Mouse (Mus musculus) C2C12 (cell line): ENCODE data around the gene Slc2a4. TPM values are rescaled to one million over a fixed set of nuclear protein-coding genes. Genes with fewer than 3 reads are reported as not detected.

Experiments
- H3K27me3 ChIP-seq: one replicate; pipeline ENCODE4 v1.6.1; 2011; ENCODE audit not compliant: control insufficient read depth, insufficient read depth, insufficient read length
- H3K36me3 ChIP-seq: one replicate; pipeline ENCODE4 v1.6.1; 2011; ENCODE audit not compliant: control insufficient read depth, insufficient read depth
- H3K4me3 ChIP-seq: one replicate; pipeline ENCODE4 v1.5.1; 2011; ENCODE audit warnings: mild to moderate bottlenecking, control low read depth; ENCODE audit not compliant: poor library complexity, insufficient read depth, severe bottlenecking
- H3K79me2 ChIP-seq: one replicate; pipeline ENCODE4 v1.6.1; 2011; ENCODE audit not compliant: control insufficient read depth, insufficient read depth
- H3K79me3 ChIP-seq: one replicate; pipeline ENCODE4 v1.6.1; 2011; ENCODE audit warnings: low read depth, control low read depth
- H3ac ChIP-seq: one replicate; pipeline ENCODE3; 2011; ENCODE audit warnings: low read depth; ENCODE audit not compliant: control insufficient read depth, insufficient read length
- CEBPB ChIP-seq: IDR thresholded peaks from one replicate; pipeline ENCODE4 v1.6.1; 2011; ENCODE audit warnings: low read depth, mild to moderate bottlenecking, control low read depth, moderate library complexity
- CTCF ChIP-seq: IDR thresholded peaks from one replicate; pipeline ENCODE4 v1.5.1; 2011; ENCODE audit not compliant: control insufficient read depth, insufficient read depth, insufficient read length
- FOSL1 ChIP-seq: IDR thresholded peaks from one replicate; pipeline ENCODE4 v1.8.0; 2011; ENCODE audit warnings: mild to moderate bottlenecking, low read length; ENCODE audit not compliant: poor library complexity, insufficient read depth, severe bottlenecking
- MAX ChIP-seq: IDR thresholded peaks from one replicate; pipeline ENCODE4 v1.6.1; 2011; ENCODE audit warnings: mild to moderate bottlenecking, control low read depth
- MYOD1 ChIP-seq: IDR thresholded peaks from one replicate; pipeline ENCODE4 v1.6.1; 2011; ENCODE audit warnings: low read depth; ENCODE audit not compliant: control insufficient read depth, insufficient read length
- MYOG ChIP-seq: IDR thresholded peaks from one replicate; pipeline ENCODE4 v1.6.1; 2011; ENCODE audit not compliant: control insufficient read depth, insufficient read length; ENCODE audit errors: extremely low read depth
- USF1 ChIP-seq: IDR thresholded peaks from one replicate; pipeline ENCODE4 v1.6.1; 2011; ENCODE audit warnings: low read depth, mild to moderate bottlenecking, control low read depth, moderate library complexity
- polyA plus RNA-seq: library from polyadenylated mRNA; unstranded; fragments of >200 nt; fragmentation: generic; extraction: Trizol; gene quantifications from one replicate; pipeline ENCODE4 v1.2.1, GENCODE M21; 2012; ENCODE audit warnings: missing spikeins

The Slc2a4 gene
- polyA plus RNA-seq, 1 experiment: 0.53 TPM

DNA sequence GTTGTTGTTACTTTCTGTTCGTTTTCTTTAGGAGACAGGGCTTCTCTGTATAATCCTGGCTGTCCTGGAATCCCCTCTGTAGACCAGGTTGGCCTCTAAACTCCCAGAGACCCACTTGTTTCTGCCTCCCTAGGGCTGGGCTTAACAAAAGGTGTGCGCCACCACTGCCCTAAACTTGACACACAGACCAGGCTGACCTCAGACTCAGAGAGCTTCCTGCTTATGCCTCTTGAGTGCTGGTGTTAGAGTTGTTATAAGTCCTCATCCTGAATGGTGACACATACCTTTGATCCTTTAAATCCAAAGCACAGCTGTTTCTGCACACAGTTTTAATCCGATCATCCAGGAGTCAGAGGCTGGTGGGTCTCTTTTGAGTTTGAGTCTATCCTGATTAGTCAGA is 44.9 kb upstream of the Slc2a4 start:
- H3ac ChIP-seq: no peak overlapping the region
- no peaks in the 10 kb centered on the region for H3K27me3 ChIP-seq
- H3K79me3 ChIP-seq: peaks cover 27% of the 10 kb centered on the region
- TF ChIP-seq CTCF (no peak), USF1 (no peak), MYOG (no peak), FOSL1 (no peak), CEBPB (no peak)
- peak overlapping the region; percentile 7 for H3K4me3 ChIP-seq
- H3K79me2 ChIP-seq: peaks cover 50% of the 10 kb centered on the region
- peaks cover 56% of the 10 kb centered on the region for H3K36me3 ChIP-seq

DNA sequence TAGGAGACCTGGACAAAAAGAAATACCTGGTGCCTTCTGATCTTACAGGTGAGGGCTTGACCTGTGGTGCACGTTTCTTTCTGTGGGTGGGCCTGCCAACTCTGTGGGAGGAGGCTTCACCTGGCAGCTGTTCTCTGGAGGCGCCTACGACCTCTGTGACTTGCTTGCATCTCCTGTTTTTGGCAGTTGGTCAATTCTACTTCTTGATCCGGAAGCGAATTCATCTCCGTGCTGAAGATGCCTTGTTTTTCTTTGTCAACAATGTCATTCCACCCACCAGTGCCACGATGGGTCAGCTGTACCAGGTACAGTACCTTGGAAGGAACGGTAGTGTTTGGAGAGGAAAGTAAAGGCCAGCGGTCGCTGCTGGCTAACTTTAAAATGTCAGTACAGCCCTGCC is 44.4 kb upstream of the Slc2a4 start:
- H3K27me3 ChIP-seq: no peaks in the 10 kb centered on the region

DNA sequence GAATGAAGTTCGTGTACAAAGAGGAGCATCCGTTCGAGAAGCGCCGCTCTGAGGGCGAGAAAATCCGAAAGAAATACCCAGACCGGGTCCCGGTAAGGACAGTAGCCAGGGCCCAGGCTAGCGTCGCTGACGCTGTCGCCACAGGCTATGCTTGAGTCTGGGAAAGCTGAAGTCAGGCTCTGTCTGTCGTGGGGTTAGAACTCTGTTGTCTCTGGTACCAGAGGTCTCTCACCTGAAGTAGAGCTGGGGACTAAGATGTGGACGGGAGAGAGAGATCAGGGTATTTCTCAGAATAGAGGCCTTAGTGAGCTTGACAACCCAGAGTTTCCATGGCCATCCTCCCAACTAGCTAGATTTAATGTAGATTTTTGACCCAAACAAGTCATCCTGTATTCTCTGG is 43.7 kb upstream of the Slc2a4 start:
- Histone ChIP-seq H3K79me2 (peaks cover 51% of the 10 kb centered on the region), H3K4me3 (peak overlapping the region; percentile 79), H3K79me3 (peaks cover 23% of the 10 kb centered on the region), H3K36me3 (peaks cover 62% of the 10 kb centered on the region), H3ac (peak overlapping the region; percentile 91), H3K27me3 (no peaks in the 10 kb centered on the region)
- TF ChIP-seq USF1 (no peak), CTCF (no peak), CEBPB (no peak), MYOG (no peak), MAX (no peak), FOSL1 (no peak), MYOD1 (no peak)

More for the DNA sequence above, 44.4 kb upstream of the Slc2a4 start:
- Histone ChIP-seq H3K79me2 (peaks cover 50% of the 10 kb centered on the region), H3K36me3 (peaks cover 56% of the 10 kb centered on the region), H3ac (peak overlapping the region; percentile 51), H3K79me3 (peaks cover 24% of the 10 kb centered on the region), H3K4me3 (peak overlapping the region; percentile 79)
- TF ChIP-seq CTCF (no peak), CEBPB (no peak), MAX (no peak), MYOD1 (no peak), MYOG (no peak), USF1 (no peak), FOSL1 (no peak)

DNA sequence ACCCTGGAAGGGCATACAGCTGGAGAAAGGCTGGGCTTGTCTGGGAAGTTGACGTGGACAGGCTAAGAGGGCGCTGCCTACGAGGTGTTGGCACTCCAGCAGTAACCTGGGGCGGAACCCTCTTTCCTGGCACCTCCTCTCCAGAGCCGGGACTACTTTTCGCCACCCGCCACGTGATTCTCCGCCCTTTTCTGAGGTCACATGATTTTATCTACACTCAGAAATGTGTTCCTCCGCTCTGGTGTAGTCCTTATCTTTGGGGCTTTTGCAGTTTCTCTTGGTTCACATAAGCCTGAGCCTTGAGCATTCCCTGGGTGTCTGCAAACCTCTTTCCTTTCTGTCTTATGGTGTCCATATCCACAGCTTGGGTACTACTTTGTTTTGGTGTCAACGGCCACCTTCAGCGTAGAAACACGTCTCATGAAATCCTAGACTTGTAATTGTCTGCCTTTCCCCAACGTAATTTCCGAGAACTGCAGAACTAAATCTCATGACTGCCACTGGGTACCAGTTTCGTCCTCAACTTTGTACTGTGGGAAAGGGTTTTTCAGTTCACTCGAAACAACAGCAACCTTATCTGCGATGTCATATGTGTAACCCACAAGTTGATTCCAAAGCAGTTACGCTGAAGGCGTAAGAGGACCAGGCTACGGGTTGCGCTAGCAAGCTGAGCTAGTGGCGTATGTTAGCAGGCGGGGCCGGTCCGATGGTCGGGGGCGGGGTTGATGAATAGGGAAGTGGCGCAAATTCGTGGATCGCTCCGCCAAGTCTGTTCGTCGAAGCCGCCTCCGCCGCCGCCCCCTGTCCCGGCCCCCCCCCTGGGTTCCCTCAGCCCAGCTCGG is 43.1 kb upstream of the Slc2a4 start, which contains the start of gene Gabarap:
TSS of gene Gabarap (plus strand) at position 294 of the 842 bp plus-strand sequence.
- Histone ChIP-seq H3K79me3 (peaks cover 19% of the 10 kb centered on the region), H3K27me3 (no peaks in the 10 kb centered on the region), H3K4me3 (peak within 1 kb of the TSS; percentile 79), H3K36me3 (peaks cover 68% of the 10 kb centered on the region), H3ac (peak within 1 kb of the TSS; percentile 91), H3K79me2 (peaks cover 50% of the 10 kb centered on the region)
- TF ChIP-seq CTCF (no peak), MYOG (no peak), MYOD1 (no peak), FOSL1 (no peak), CEBPB (no peak), USF1 (peak; percentile 100), MAX (peak; percentile 97)

DNA sequence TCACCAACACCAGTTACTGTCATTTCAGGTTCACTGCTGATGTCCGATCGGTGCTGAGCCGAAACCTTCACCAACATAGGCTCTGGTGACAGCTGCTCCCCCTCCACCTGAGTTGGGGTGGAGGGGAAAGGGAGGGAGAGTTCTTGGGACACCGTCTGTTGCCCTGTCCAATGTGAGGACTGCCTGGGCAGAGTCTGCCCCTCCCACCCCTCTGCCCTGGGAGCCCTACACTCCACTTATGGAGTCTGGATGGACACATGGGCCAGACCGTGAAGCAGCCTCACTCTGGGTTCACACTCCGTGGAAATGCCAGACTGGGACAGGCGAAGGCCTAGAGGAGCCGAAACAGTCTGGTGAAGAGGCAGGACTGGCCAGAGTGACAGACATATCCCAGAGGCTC is 42.0 kb upstream of the Slc2a4 start:
- TF ChIP-seq FOSL1 (no peak), MAX (no peak), MYOD1 (no peak), CTCF (no peak), MYOG (no peak), USF1 (no peak), CEBPB (no peak)
- Histone ChIP-seq H3K27me3 (no peaks in the 10 kb centered on the region), H3ac (no peak overlapping the region), H3K4me3 (no peak overlapping the region), H3K36me3 (peaks cover 78% of the 10 kb centered on the region), H3K79me2 (peaks cover 52% of the 10 kb centered on the region), H3K79me3 (peaks cover 21% of the 10 kb centered on the region)

DNA sequence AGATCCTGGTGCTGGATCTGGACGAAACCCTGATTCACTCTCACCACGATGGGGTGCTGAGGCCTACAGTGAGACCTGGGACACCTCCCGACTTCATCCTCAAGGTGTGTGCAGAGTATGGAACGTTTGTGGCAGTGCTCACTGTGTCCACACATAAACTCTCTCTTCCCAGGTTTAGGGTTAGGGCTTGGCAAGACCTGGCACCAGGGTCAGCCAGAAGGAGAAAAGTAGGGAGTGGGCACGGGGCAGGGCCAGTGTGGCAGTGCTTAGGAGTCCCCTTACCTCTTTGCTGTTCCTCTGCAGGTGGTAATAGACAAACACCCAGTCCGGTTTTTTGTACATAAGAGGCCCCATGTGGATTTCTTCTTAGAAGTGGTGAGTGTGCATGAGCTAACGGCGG is 36.4 kb upstream of the Slc2a4 start:
- Histone ChIP-seq H3K79me3 (peaks cover 47% of the 10 kb centered on the region), H3K27me3 (no peaks in the 10 kb centered on the region), H3K79me2 (peaks cover 75% of the 10 kb centered on the region), H3K4me3 (no peak overlapping the region), H3ac (no peak overlapping the region), H3K36me3 (peaks cover 62% of the 10 kb centered on the region)
- TF ChIP-seq MYOD1 (no peak), MYOG (no peak), USF1 (no peak), MAX (no peak), FOSL1 (no peak), CEBPB (no peak), CTCF (no peak)
